Mouse (Mus musculus): ENCODE results near the gene Kif2c. TPM values are rescaled to one million over a fixed set of nuclear protein-coding genes. Genes with fewer than 3 reads are reported as not detected.
A peak's percentile ranks its signal among the peaks of the same experiment; 100 is the strongest.

The Kif2c gene
- polyA plus RNA-seq, 1 experiment from 2014 or later, result 6.4 TPM

- H3K27me3 ChIP-seq (ENCODE audit: control insufficient read depth, insufficient read depth, low read depth, low read length), result no peaks in the 10 kb centered on the region
- no peak overlapping the region for H3K4me3 ChIP-seq (ENCODE audit: low read depth, low read length)
- no peaks in the 10 kb centered on the region for H3K9me3 ChIP-seq (replicated peaks; ENCODE audit: control insufficient read depth, low read length, poor library complexity, severe bottlenecking)
- no peak overlapping the region for H3K4me2 ChIP-seq (ENCODE audit: low read length)
- 47% methylated on average over 15 of the region's 15 CpGs for WGBS
- peak overlapping the region; percentile 59; the same call in 1 of the 2 replicates for H3K9ac ChIP-seq (ENCODE audit: low read depth, low read length)
- ATAC-seq, result no peak
- H3K4me1 ChIP-seq (ENCODE audit: control insufficient read depth, insufficient read depth, low read length), result peaks cover 10% of the 10 kb centered on the region
- H3K27ac ChIP-seq (ENCODE audit: low read length), result peak overlapping the region; percentile 72
- peaks cover 11% of the 10 kb centered on the region for H3K36me3 ChIP-seq (ENCODE audit: control insufficient read depth, insufficient read depth, low read length)
Observed at GRCm38 (mm10) chr4:117125910-117126674, 56.3 kb downstream of the Kif2c start.

- Histone ChIP-seq H3K36me3 (ENCODE audit: control insufficient read depth, insufficient read depth, low read length) (peaks cover 11% of the 10 kb centered on the region), H3K27me3 (ENCODE audit: control insufficient read depth, insufficient read depth, low read depth, low read length) (no peaks in the 10 kb centered on the region), H3K27ac (ENCODE audit: low read length) (peak within 1 kb of the TSS; percentile 72), H3K9me3 (replicated peaks; ENCODE audit: control insufficient read depth, low read length, poor library complexity, severe bottlenecking) (no peaks in the 10 kb centered on the region), H3K4me2 (ENCODE audit: low read length) (0 out of 2 replicates have a peak within 1 kb of the TSS, but pooled peaks have one; percentile 9), H3K4me1 (ENCODE audit: control insufficient read depth, insufficient read depth, low read length) (peaks cover 10% of the 10 kb centered on the region), H3K9ac (ENCODE audit: low read depth, low read length) (peak within 1 kb of the TSS; percentile 59), H3K4me3 (ENCODE audit: low read depth, low read length) (no peak within 1 kb of the TSS)
- 26% methylated on average over 8 of the region's 8 CpGs for WGBS
- no peak for ATAC-seq
Observed at GRCm38 (mm10) chr4:117125348-117125909, 57.0 kb downstream of the Kif2c start, which contains the start of gene Btbd19. TSS of gene Btbd19 (minus strand) at chr4:117125725.

- no peaks in the 10 kb centered on the region for H3K9me3 ChIP-seq (replicated peaks; ENCODE audit: control insufficient read depth, low read length, poor library complexity, severe bottlenecking)
- H3K4me3 ChIP-seq (ENCODE audit: low read depth, low read length), result no peak overlapping the region
- peak overlapping the region; percentile 59 for H3K9ac ChIP-seq (ENCODE audit: low read depth, low read length)
- WGBS, result 71% methylated on average over 14 of the region's 14 CpGs
- ATAC-seq, result no peak
- H3K4me1 ChIP-seq (ENCODE audit: control insufficient read depth, insufficient read depth, low read length), result peaks cover 13% of the 10 kb centered on the region
- H3K27ac ChIP-seq (ENCODE audit: low read length), result peak overlapping the region; percentile 72
- no peak overlapping the region for H3K4me2 ChIP-seq (ENCODE audit: low read length)
- H3K36me3 ChIP-seq (ENCODE audit: control insufficient read depth, insufficient read depth, low read length), result peaks cover 11% of the 10 kb centered on the region
- H3K27me3 ChIP-seq (ENCODE audit: control insufficient read depth, insufficient read depth, low read depth, low read length), result no peaks in the 10 kb centered on the region
Observed at GRCm38 (mm10) chr4:117124518-117125347, 57.7 kb downstream of the Kif2c start.

- peaks cover 11% of the 10 kb centered on the region for H3K36me3 ChIP-seq (ENCODE audit: control insufficient read depth, insufficient read depth, low read length)
- no peak overlapping the region for H3K9ac ChIP-seq (ENCODE audit: low read depth, low read length)
- H3K4me1 ChIP-seq (ENCODE audit: control insufficient read depth, insufficient read depth, low read length), result peaks cover 16% of the 10 kb centered on the region
- no peaks in the 10 kb centered on the region for H3K27me3 ChIP-seq (ENCODE audit: control insufficient read depth, insufficient read depth, low read depth, low read length)
- no peak for ATAC-seq
- H3K4me3 ChIP-seq (ENCODE audit: low read depth, low read length), result no peak overlapping the region
- H3K27ac ChIP-seq (ENCODE audit: low read length), result no peak overlapping the region
- no peaks in the 10 kb centered on the region for H3K9me3 ChIP-seq (replicated peaks; ENCODE audit: control insufficient read depth, low read length, poor library complexity, severe bottlenecking)
- no peak overlapping the region for H3K4me2 ChIP-seq (ENCODE audit: low read length)
- WGBS, result 88% methylated on average over 3 of the region's 3 CpGs
Observed at GRCm38 (mm10) chr4:117124218-117124517, 58.3 kb downstream of the Kif2c start.

- H3K9ac ChIP-seq (ENCODE audit: low read depth, low read length), result no peak overlapping the region
- H3K9me3 ChIP-seq (replicated peaks; ENCODE audit: control insufficient read depth, low read length, poor library complexity, severe bottlenecking), result no peaks in the 10 kb centered on the region
- no peaks in the 10 kb centered on the region for H3K27me3 ChIP-seq (ENCODE audit: control insufficient read depth, insufficient read depth, low read depth, low read length)
- H3K4me3 ChIP-seq (ENCODE audit: low read depth, low read length), result no peak overlapping the region
- no peak overlapping the region for H3K4me2 ChIP-seq (ENCODE audit: low read length)
- H3K4me1 ChIP-seq (ENCODE audit: control insufficient read depth, insufficient read depth, low read length), result peaks cover 16% of the 10 kb centered on the region
- no peak overlapping the region for H3K27ac ChIP-seq (ENCODE audit: low read length)
- peaks cover 8% of the 10 kb centered on the region for H3K36me3 ChIP-seq (ENCODE audit: control insufficient read depth, insufficient read depth, low read length)
- ATAC-seq, result no peak
- 87% methylated on average over 7 of the region's 9 CpGs for WGBS
Observed at GRCm38 (mm10) chr4:117123546-117124217, 58.8 kb downstream of the Kif2c start.

- Histone ChIP-seq H3K4me2 (ENCODE audit: low read length) (no peak overlapping the region), H3K9ac (ENCODE audit: low read depth, low read length) (no peak overlapping the region), H3K36me3 (ENCODE audit: control insufficient read depth, insufficient read depth, low read length) (no peaks in the 10 kb centered on the region), H3K27me3 (ENCODE audit: control insufficient read depth, insufficient read depth, low read depth, low read length) (no peaks in the 10 kb centered on the region), H3K4me1 (ENCODE audit: control insufficient read depth, insufficient read depth, low read length) (peaks cover 16% of the 10 kb centered on the region), H3K27ac (ENCODE audit: low read length) (no peak overlapping the region), H3K4me3 (ENCODE audit: low read depth, low read length) (no peak overlapping the region), H3K9me3 (replicated peaks; ENCODE audit: control insufficient read depth, low read length, poor library complexity, severe bottlenecking) (no peaks in the 10 kb centered on the region)
- WGBS, result 88% methylated on average over 4 of the region's 4 CpGs
- ATAC-seq, result no peak
Observed at GRCm38 (mm10) chr4:117122209-117122608, 60.2 kb downstream of the Kif2c start.

GRCm38 (mm10) chr4:117120445-117121414, 61.7 kb downstream of the Kif2c start:
- Histone ChIP-seq H3K9me3 (replicated peaks; ENCODE audit: control insufficient read depth, low read length, poor library complexity, severe bottlenecking) (no peaks in the 10 kb centered on the region), H3K4me3 (ENCODE audit: low read depth, low read length) (peak overlapping the region; percentile 69), H3K4me2 (ENCODE audit: low read length) (peak overlapping the region; percentile 88), H3K27me3 (ENCODE audit: control insufficient read depth, insufficient read depth, low read depth, low read length) (no peaks in the 10 kb centered on the region), H3K27ac (ENCODE audit: low read length) (peak overlapping the region; percentile 94), H3K36me3 (ENCODE audit: control insufficient read depth, insufficient read depth, low read length) (no peaks in the 10 kb centered on the region), H3K4me1 (ENCODE audit: control insufficient read depth, insufficient read depth, low read length) (peaks cover 14% of the 10 kb centered on the region), H3K9ac (ENCODE audit: low read depth, low read length) (peak overlapping the region; percentile 79)
- under 1% methylated on average over 69 of the region's 69 CpGs for WGBS
- ATAC-seq, result peak; percentile 95

GRCm38 (mm10) chr4:117120052-117120444, 62.4 kb downstream of the Kif2c start:
- Histone ChIP-seq H3K27me3 (ENCODE audit: control insufficient read depth, insufficient read depth, low read depth, low read length) (no peaks in the 10 kb centered on the region), H3K27ac (ENCODE audit: low read length) (peak overlapping the region; percentile 94), H3K9ac (ENCODE audit: low read depth, low read length) (peak overlapping the region; percentile 79), H3K4me3 (ENCODE audit: low read depth, low read length) (peak overlapping the region; percentile 69), H3K36me3 (ENCODE audit: control insufficient read depth, insufficient read depth, low read length) (no peaks in the 10 kb centered on the region), H3K4me1 (ENCODE audit: control insufficient read depth, insufficient read depth, low read length) (peaks cover 7% of the 10 kb centered on the region), H3K4me2 (ENCODE audit: low read length) (peak overlapping the region; percentile 88), H3K9me3 (replicated peaks; ENCODE audit: control insufficient read depth, low read length, poor library complexity, severe bottlenecking) (no peaks in the 10 kb centered on the region)
- 6% methylated on average over 10 of the region's 10 CpGs for WGBS
- peak; percentile 47 for ATAC-seq
